Mouse (Mus musculus) cerebellum, adult 2 months (tissue): Measurements from ENCODE around the gene Apobec4.

Source experiments
- CTCF ChIP-seq: fragments of 200-500 bp; IDR thresholded peaks from 2 replicates; pipeline ENCODE4 v1.5.1; 2011; ENCODE audit warnings: low read depth, mild to moderate bottlenecking, control low read depth, low read length, moderate library complexity, borderline replicate concordance; ENCODE audit not compliant: insufficient read depth
- POLR2A ChIP-seq: fragments of 200-500 bp; IDR thresholded peaks from 2 replicates; pipeline ENCODE4 v1.6.1; 2011; ENCODE audit warnings: low read length, control low read depth, borderline replicate concordance; ENCODE audit not compliant: insufficient read depth

- TF ChIP-seq CTCF (no peak), POLR2A (no peak)
These were observed 40.9 kb downstream of the Apobec4 start for GRCm38 (mm10) chr1:152791269-152791668.
